Mouse (Mus musculus): ENCODE data around the gene Sohlh1. TPM values are rescaled to one million over a fixed set of nuclear protein-coding genes. Genes with fewer than 3 reads are reported as not detected.
A peak's percentile ranks its signal among the peaks of the same experiment; 100 is the strongest.

The Sohlh1 gene
- polyA plus RNA-seq, 1 experiment from 2014 or later, result not detected

GRCm38 (mm10) chr2:25865412-25865811, 18.4 kb upstream of the Sohlh1 start:
- WGBS, result 12% methylated on average over 4 of the region's 4 CpGs
- H3K4me1 ChIP-seq (replicated peaks), result peaks cover 15% of the 10 kb centered on the region
- no peak overlapping the region for H3K4me2 ChIP-seq
- H3K9me3 ChIP-seq (replicated peaks), result no peaks in the 10 kb centered on the region
- no peaks in the 10 kb centered on the region for H3K36me3 ChIP-seq
- no peak overlapping the region for H3K27ac ChIP-seq (ENCODE audit: poor library complexity, severe bottlenecking)
- H3K27me3 ChIP-seq (replicated peaks), result peaks cover 90% of the 10 kb centered on the region
- ATAC-seq (ENCODE audit: insufficient number of reproducible peaks, low FRiP score), result no peak
- H3K9ac ChIP-seq, result no peak overlapping the region
- H3K4me3 ChIP-seq, result no peak overlapping the region

GRCm38 (mm10) chr2:25864230-25864629, 17.2 kb upstream of the Sohlh1 start:
- Histone ChIP-seq H3K36me3 (no peaks in the 10 kb centered on the region), H3K27ac (ENCODE audit: poor library complexity, severe bottlenecking) (no peak overlapping the region), H3K4me1 (replicated peaks) (peaks cover 15% of the 10 kb centered on the region), H3K9me3 (replicated peaks) (no peaks in the 10 kb centered on the region), H3K27me3 (replicated peaks) (peaks cover 88% of the 10 kb centered on the region), H3K4me3 (peak overlapping the region; percentile 50; the same call in 1 of the 2 replicates), H3K9ac (no peak overlapping the region), H3K4me2 (peak overlapping the region; percentile 91)
- WGBS, result 8% methylated on average over 18 of the region's 18 CpGs
- no peak for ATAC-seq (ENCODE audit: insufficient number of reproducible peaks, low FRiP score)

GRCm38 (mm10) chr2:25863337-25864131, 16.5 kb upstream of the Sohlh1 start, which contains the start of gene Kcnt1:
Gene Kcnt1 (plus strand): TSS chr2:25863734.
- Histone ChIP-seq H3K4me1 (replicated peaks) (peaks cover 15% of the 10 kb centered on the region), H3K4me2 (peak within 1 kb of the TSS; percentile 91), H3K4me3 (peak within 1 kb of the TSS; percentile 50), H3K9me3 (replicated peaks) (no peaks in the 10 kb centered on the region), H3K36me3 (no peaks in the 10 kb centered on the region), H3K27me3 (replicated peaks) (peaks cover 85% of the 10 kb centered on the region), H3K9ac (peak within 1 kb of the TSS; percentile 49; the same call in 1 of the 2 replicates), H3K27ac (ENCODE audit: poor library complexity, severe bottlenecking) (no peak within 1 kb of the TSS)
- under 1% methylated on average over 46 of the region's 53 CpGs for WGBS
- no peak for ATAC-seq (ENCODE audit: insufficient number of reproducible peaks, low FRiP score)

DNA sequence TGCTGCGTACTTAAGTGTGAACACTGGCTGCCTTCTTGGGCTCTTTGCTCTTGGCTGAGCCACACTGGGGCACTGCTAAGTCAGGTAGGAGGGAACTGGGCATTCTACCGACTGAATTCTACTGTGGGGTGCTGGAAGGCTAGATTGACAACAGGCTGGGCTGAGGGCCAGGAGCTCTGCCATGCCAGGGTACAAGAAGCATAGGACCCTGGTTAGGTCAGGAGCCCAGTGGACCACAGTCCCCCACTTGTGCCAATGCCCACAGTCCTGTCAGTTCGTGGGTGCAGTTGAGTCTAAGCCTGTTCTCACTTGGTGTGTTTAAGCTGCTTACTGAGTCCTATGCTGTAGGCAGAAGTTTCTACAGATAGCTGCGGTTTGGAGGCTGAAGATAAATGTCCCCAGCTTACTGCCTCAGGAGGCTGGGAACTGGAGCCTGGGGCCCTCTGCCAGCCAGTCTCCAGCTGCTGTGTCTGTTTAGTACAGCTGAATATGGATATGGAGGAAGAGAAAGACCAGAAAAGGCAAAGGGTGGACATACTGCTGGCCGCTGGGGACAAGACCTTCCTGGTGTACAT, 15.7 kb upstream of the Sohlh1 start:
- peaks cover 15% of the 10 kb centered on the region for H3K4me1 ChIP-seq (replicated peaks)
- peaks cover 77% of the 10 kb centered on the region for H3K27me3 ChIP-seq (replicated peaks)
- H3K9ac ChIP-seq, result no peak overlapping the region
- peak overlapping the region; percentile 91 for H3K4me2 ChIP-seq
- no peaks in the 10 kb centered on the region for H3K9me3 ChIP-seq (replicated peaks)
- 58% methylated on average over 5 of the region's 5 CpGs for WGBS
- no peak overlapping the region for H3K4me3 ChIP-seq
- H3K27ac ChIP-seq (ENCODE audit: poor library complexity, severe bottlenecking), result no peak overlapping the region
- no peak for ATAC-seq (ENCODE audit: insufficient number of reproducible peaks, low FRiP score)
- no peaks in the 10 kb centered on the region for H3K36me3 ChIP-seq

DNA sequence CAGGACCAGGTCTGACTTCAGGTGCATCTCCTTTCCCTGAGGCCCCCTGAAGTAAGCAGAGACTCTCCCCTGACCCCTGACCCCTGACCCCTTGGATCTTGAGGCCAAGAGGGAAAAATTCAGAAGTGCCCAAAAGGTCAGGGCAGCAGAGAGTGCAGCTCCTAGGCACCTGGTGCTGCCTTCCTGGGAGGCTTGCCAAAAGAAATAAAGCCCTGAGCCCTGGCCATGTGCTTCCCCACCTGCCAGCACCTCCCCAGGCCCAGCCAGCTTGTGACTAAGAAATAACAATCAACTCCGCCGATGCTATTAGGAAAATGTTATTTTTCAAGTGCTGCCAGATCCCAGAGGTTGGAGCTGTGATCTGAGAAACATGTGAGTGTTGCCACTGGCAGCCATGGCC, 15.0 kb upstream of the Sohlh1 start:
- Histone ChIP-seq H3K4me1 (replicated peaks) (peaks cover 15% of the 10 kb centered on the region), H3K4me3 (no peak overlapping the region), H3K27ac (ENCODE audit: poor library complexity, severe bottlenecking) (no peak overlapping the region), H3K36me3 (no peaks in the 10 kb centered on the region), H3K9me3 (replicated peaks) (no peaks in the 10 kb centered on the region), H3K27me3 (replicated peaks) (peaks cover 70% of the 10 kb centered on the region), H3K9ac (no peak overlapping the region), H3K4me2 (no peak overlapping the region)
- 77% methylated on average over 2 of the region's 2 CpGs for WGBS
- no peak for ATAC-seq (ENCODE audit: insufficient number of reproducible peaks, low FRiP score)

- ATAC-seq (ENCODE audit: insufficient number of reproducible peaks, low FRiP score), result no peak
- Histone ChIP-seq H3K36me3 (no peaks in the 10 kb centered on the region), H3K4me2 (no peak overlapping the region), H3K27ac (ENCODE audit: poor library complexity, severe bottlenecking) (no peak overlapping the region), H3K9ac (no peak overlapping the region), H3K27me3 (replicated peaks) (peaks cover 50% of the 10 kb centered on the region), H3K4me1 (replicated peaks) (peaks cover 15% of the 10 kb centered on the region), H3K4me3 (no peak overlapping the region), H3K9me3 (replicated peaks) (no peaks in the 10 kb centered on the region)
- WGBS, result 58% methylated on average over 3 of the region's 3 CpGs
These were observed 12.8 kb upstream of the Sohlh1 start for GRCm38 (mm10) chr2:25859891-25860290.

- WGBS, result 76% methylated on average over 5 of the region's 5 CpGs
- Histone ChIP-seq H3K9ac (no peak overlapping the region), H3K27me3 (replicated peaks) (peaks cover 6% of the 10 kb centered on the region; the same call in 1 of the 2 replicates), H3K4me2 (no peak overlapping the region), H3K9me3 (replicated peaks) (peaks cover 8% of the 10 kb centered on the region; the same call in 1 of the 2 replicates), H3K4me3 (no peak overlapping the region), H3K27ac (ENCODE audit: poor library complexity, severe bottlenecking) (no peak overlapping the region), H3K4me1 (replicated peaks) (no peaks in the 10 kb centered on the region), H3K36me3 (no peaks in the 10 kb centered on the region)
- no peak for ATAC-seq (ENCODE audit: insufficient number of reproducible peaks, low FRiP score)
These were observed 7.0 kb upstream of the Sohlh1 start for GRCm38 (mm10) chr2:25853998-25854397.

DNA sequence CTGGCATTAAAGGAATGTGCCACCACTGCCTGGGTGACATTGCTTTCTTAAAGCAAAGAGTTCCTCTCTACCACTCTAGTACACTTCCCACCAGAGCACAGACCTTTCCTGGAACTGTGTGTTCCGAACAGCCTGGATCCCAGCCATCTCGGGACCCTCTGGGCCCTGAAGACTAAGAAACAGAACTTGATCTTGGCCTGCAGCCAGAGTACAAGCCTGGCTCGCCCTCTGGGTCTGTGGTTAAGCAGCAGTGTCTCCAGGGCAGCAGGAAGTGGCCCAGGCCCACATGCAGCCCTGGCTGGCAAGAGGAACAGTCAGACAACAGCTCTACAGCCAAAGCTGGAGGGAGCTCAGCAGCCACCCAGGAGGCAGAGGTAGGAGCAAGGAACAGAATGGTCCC, 5.6 kb upstream of the Sohlh1 start:
- peaks cover 6% of the 10 kb centered on the region; the same call in 1 of the 2 replicates for H3K27me3 ChIP-seq (replicated peaks)
- no peaks in the 10 kb centered on the region for H3K4me1 ChIP-seq (replicated peaks)
- H3K36me3 ChIP-seq, result no peaks in the 10 kb centered on the region
- peaks cover 8% of the 10 kb centered on the region; the same call in 1 of the 2 replicates for H3K9me3 ChIP-seq (replicated peaks)
- WGBS, result 35% methylated on average over 3 of the region's 3 CpGs
- H3K27ac ChIP-seq (ENCODE audit: poor library complexity, severe bottlenecking), result no peak overlapping the region
- H3K9ac ChIP-seq, result no peak overlapping the region
- H3K4me3 ChIP-seq, result no peak overlapping the region
- no peak overlapping the region for H3K4me2 ChIP-seq
- no peak for ATAC-seq (ENCODE audit: insufficient number of reproducible peaks, low FRiP score)

GRCm38 (mm10) chr2:25850330-25850729, 3.3 kb upstream of the Sohlh1 start:
- H3K9me3 ChIP-seq (replicated peaks), result peaks cover 8% of the 10 kb centered on the region; the same call in 1 of the 2 replicates
- peaks cover 12% of the 10 kb centered on the region for H3K27me3 ChIP-seq (replicated peaks)
- ATAC-seq (ENCODE audit: insufficient number of reproducible peaks, low FRiP score), result no peak
- no peaks in the 10 kb centered on the region for H3K36me3 ChIP-seq
- H3K27ac ChIP-seq (ENCODE audit: poor library complexity, severe bottlenecking), result no peak overlapping the region
- no peak overlapping the region for H3K4me2 ChIP-seq
- no peak overlapping the region for H3K4me3 ChIP-seq
- H3K4me1 ChIP-seq (replicated peaks), result no peaks in the 10 kb centered on the region
- H3K9ac ChIP-seq, result no peak overlapping the region
- 19% methylated on average over 4 of the region's 4 CpGs for WGBS

- no peak overlapping the region for H3K4me3 ChIP-seq
These were observed 532 bp downstream of the Sohlh1 start for GRCm38 (mm10) chr2:25846516-25846915.

GRCm38 (mm10) chr2:25844097-25844496, 3.0 kb downstream of the Sohlh1 start:
- Histone ChIP-seq H3K4me1 (replicated peaks) (no peaks in the 10 kb centered on the region), H3K36me3 (no peaks in the 10 kb centered on the region), H3K9ac (no peak overlapping the region), H3K27me3 (replicated peaks) (peaks cover 32% of the 10 kb centered on the region), H3K4me3 (no peak overlapping the region), H3K9me3 (replicated peaks) (no peaks in the 10 kb centered on the region), H3K4me2 (no peak overlapping the region), H3K27ac (ENCODE audit: poor library complexity, severe bottlenecking) (no peak overlapping the region)
- no peak for ATAC-seq (ENCODE audit: insufficient number of reproducible peaks, low FRiP score)
- WGBS, result 86% methylated on average over 3 of the region's 3 CpGs

More at GRCm38 (mm10) chr2:25846516-25846915, 532 bp downstream of the Sohlh1 start:
- Histone ChIP-seq H3K4me1 (replicated peaks) (no peaks in the 10 kb centered on the region), H3K9ac (no peak overlapping the region), H3K27me3 (replicated peaks) (peaks cover 26% of the 10 kb centered on the region), H3K27ac (ENCODE audit: poor library complexity, severe bottlenecking) (no peak overlapping the region), H3K4me2 (no peak overlapping the region), H3K9me3 (replicated peaks) (peaks cover 8% of the 10 kb centered on the region; the same call in 1 of the 2 replicates), H3K36me3 (no peaks in the 10 kb centered on the region)
- ATAC-seq (ENCODE audit: insufficient number of reproducible peaks, low FRiP score), result no peak
- 79% methylated on average over 8 of the region's 8 CpGs for WGBS
